Mouse (Mus musculus) hindbrain, embryonic 16.5 days (tissue): Measurements from ENCODE around the gene Atg7. TPM values are rescaled to one million over a fixed set of nuclear protein-coding genes. Genes with fewer than 3 reads are reported as not detected.

Source experiments
- ATAC-seq: fragments of 200-750 bp; cut with Nextera tagmentation; 2 replicates; pipeline ENCODE4 v1.8.0; 2017; ENCODE audit warnings: moderate TSS enrichment, moderate library complexity
- H3K27ac ChIP-seq: fragments of 300-500 bp; sonication (generic); 2 replicates; pipeline ENCODE4 v1.5.1; 2014; ENCODE audit warnings: low read depth, mild to moderate bottlenecking, control low read depth, low read length, moderate library complexity
- H3K27me3 ChIP-seq: fragments of 300-500 bp; sonication (generic); replicated peaks from 2 replicates; pipeline ENCODE4 v1.6.1; 2014; ENCODE audit warnings: low read length; ENCODE audit not compliant: control insufficient read depth, insufficient read depth
- H3K36me3 ChIP-seq: fragments of 300-500 bp; sonication (generic); 2 replicates; pipeline ENCODE4 v1.6.1; 2014; ENCODE audit warnings: mild to moderate bottlenecking, low read length, moderate library complexity, mixed read lengths; ENCODE audit not compliant: control insufficient read depth, insufficient read depth
- H3K4me1 ChIP-seq: fragments of 300-500 bp; sonication (generic); 2 replicates; pipeline ENCODE4 v1.6.1; 2014; ENCODE audit warnings: low read depth, low read length; ENCODE audit not compliant: control insufficient read depth, insufficient read depth
- H3K4me2 ChIP-seq: fragments of 300-500 bp; sonication (generic); 2 replicates; pipeline ENCODE4 v1.6.1; 2014; ENCODE audit warnings: mild to moderate bottlenecking, low read length, control low read depth, moderate library complexity
- H3K4me3 ChIP-seq: fragments of 300-500 bp; sonication (generic); 2 replicates; pipeline ENCODE4 v1.5.1; 2014; ENCODE audit warnings: mild to moderate bottlenecking, low read length, control low read depth, moderate library complexity
- H3K9ac ChIP-seq: fragments of 300-500 bp; sonication (generic); 2 replicates; pipeline ENCODE4 v1.6.1; 2014; ENCODE audit warnings: low read depth, mild to moderate bottlenecking, control low read depth, low read length, moderate library complexity
- H3K9me3 ChIP-seq: fragments of 300-500 bp; sonication (generic); 2 replicates; pipeline ENCODE4 v1.6.1; 2014; ENCODE audit warnings: mild to moderate bottlenecking, low read length, moderate library complexity; ENCODE audit not compliant: control insufficient read depth
- WGBS: fragments of 180-500 bp; shearing (Covaris S2); extraction: QIAGEN DNeasy Blood & Tissue Kit; methylation state at CpG from one replicate; pipeline ENCODE4 v1.1.7; 2014; 5-methylcytosine and 5-hydroxymethylcytosine counted together
- polyA plus RNA-seq: library from polyadenylated mRNA; unstranded; fragments of >200 nt; fragmentation: Nextera tagmentation; extraction: Ambion mirVana; gene quantifications from 2 replicates; pipeline ENCODE4 v1.2.1, GENCODE M21; 2015

Gene Atg7
- polyA plus RNA-seq, 1 experiment from 2014 or later = 18.0 TPM

GRCm38 (mm10) chr6:114698578-114698977 lies 55.7 kb downstream of the Atg7 start:
- Histone ChIP-seq H3K4me1 (no peaks in the 10 kb centered on the region), H3K36me3 (no peaks in the 10 kb centered on the region; the same call in 1 of the 2 replicates), H3K9ac (no peak overlapping the region), H3K27ac (no peak overlapping the region), H3K27me3 (no peaks in the 10 kb centered on the region), H3K9me3 (no peaks in the 10 kb centered on the region), H3K4me2 (no peak overlapping the region), H3K4me3 (no peak overlapping the region)
- 63% methylated on average over 5 of the region's 5 CpGs for WGBS
- no peak for ATAC-seq

GRCm38 (mm10) chr6:114700704-114701103 lies 57.8 kb downstream of the Atg7 start:
- H3K4me1 ChIP-seq = no peaks in the 10 kb centered on the region
- 82% methylated on average over 3 of the region's 3 CpGs for WGBS
- H3K4me2 ChIP-seq = no peak overlapping the region
- no peak overlapping the region for H3K27ac ChIP-seq
- no peak overlapping the region for H3K9ac ChIP-seq
- no peak overlapping the region for H3K4me3 ChIP-seq
- no peaks in the 10 kb centered on the region for H3K27me3 ChIP-seq
- ATAC-seq = no peak
- no peaks in the 10 kb centered on the region; the same call in 1 of the 2 replicates for H3K36me3 ChIP-seq
- H3K9me3 ChIP-seq = no peaks in the 10 kb centered on the region

- no peak overlapping the region for H3K27ac ChIP-seq
- no peaks in the 10 kb centered on the region for H3K9me3 ChIP-seq
- no peak overlapping the region for H3K9ac ChIP-seq
- no peak overlapping the region for H3K4me2 ChIP-seq
- no peak overlapping the region for H3K4me3 ChIP-seq
- WGBS = 84% methylated on average over 3 of the region's 3 CpGs
- peaks cover 4% of the 10 kb centered on the region; the same call in 1 of the 2 replicates for H3K4me1 ChIP-seq
- no peaks in the 10 kb centered on the region for H3K36me3 ChIP-seq
- no peak for ATAC-seq
- H3K27me3 ChIP-seq = no peaks in the 10 kb centered on the region
Measured at GRCm38 (mm10) chr6:114707032-114707431, 64.1 kb downstream of the Atg7 start.

GRCm38 (mm10) chr6:114712242-114713050 lies 69.5 kb downstream of the Atg7 start:
- Histone ChIP-seq H3K27ac (0 out of 2 replicates have a peak overlapping the region, but pooled peaks have one; percentile 6), H3K36me3 (no peaks in the 10 kb centered on the region), H3K27me3 (no peaks in the 10 kb centered on the region), H3K4me3 (no peak overlapping the region), H3K4me1 (peaks cover 16% of the 10 kb centered on the region), H3K4me2 (no peak overlapping the region), H3K9me3 (no peaks in the 10 kb centered on the region), H3K9ac (no peak overlapping the region)
- whole genome bisulfite sequencing = 63% methylated on average over 4 of the region's 4 CpGs
- no peak for ATAC-seq

- no peak overlapping the region for H3K9ac ChIP-seq
- H3K4me3 ChIP-seq = no peak overlapping the region
- H3K27me3 ChIP-seq = no peaks in the 10 kb centered on the region
- no peak overlapping the region for H3K4me2 ChIP-seq
- H3K27ac ChIP-seq = no peak overlapping the region
- H3K4me1 ChIP-seq = peaks cover 14% of the 10 kb centered on the region
- WGBS = 82% methylated on average over 3 of the region's 3 CpGs
- H3K36me3 ChIP-seq = no peaks in the 10 kb centered on the region
- H3K9me3 ChIP-seq = no peaks in the 10 kb centered on the region
- no peak for ATAC-seq
Measured at GRCm38 (mm10) chr6:114713538-114713937, 70.6 kb downstream of the Atg7 start.

GRCm38 (mm10) chr6:114714654-114715053 lies 71.8 kb downstream of the Atg7 start:
- H3K36me3 ChIP-seq = no peaks in the 10 kb centered on the region
- peaks cover 20% of the 10 kb centered on the region for H3K4me1 ChIP-seq
- H3K9me3 ChIP-seq = no peaks in the 10 kb centered on the region
- H3K4me2 ChIP-seq = no peak overlapping the region
- WGBS = 15% methylated on average over 5 of the region's 5 CpGs
- peak; percentile 13; the same call in 1 of the 2 replicates for ATAC-seq
- H3K4me3 ChIP-seq = no peak overlapping the region
- H3K9ac ChIP-seq = no peak overlapping the region
- no peaks in the 10 kb centered on the region for H3K27me3 ChIP-seq
- peak overlapping the region; percentile 37; the same call in 1 of the 2 replicates for H3K27ac ChIP-seq

GRCm38 (mm10) chr6:114715289-114716030 lies 72.6 kb downstream of the Atg7 start:
- Histone ChIP-seq H3K27me3 (no peaks in the 10 kb centered on the region), H3K27ac (peak overlapping the region; percentile 54), H3K4me3 (no peak overlapping the region), H3K4me1 (peaks cover 20% of the 10 kb centered on the region), H3K4me2 (no peak overlapping the region), H3K36me3 (no peaks in the 10 kb centered on the region), H3K9ac (no peak overlapping the region), H3K9me3 (no peaks in the 10 kb centered on the region)
- 54% methylated on average over 7 of the region's 7 CpGs for WGBS
- ATAC-seq = peak; percentile 38; the same call in 1 of the 2 replicates

GRCm38 (mm10) chr6:114719100-114719499 lies 76.2 kb downstream of the Atg7 start:
- 0 out of 2 replicates have a peak, but pooled peaks have one; percentile 22 for ATAC-seq
- Histone ChIP-seq H3K4me1 (peaks cover 19% of the 10 kb centered on the region), H3K9me3 (no peaks in the 10 kb centered on the region), H3K36me3 (no peaks in the 10 kb centered on the region), H3K27me3 (no peaks in the 10 kb centered on the region), H3K27ac (peak overlapping the region; percentile 60), H3K4me3 (no peak overlapping the region), H3K9ac (no peak overlapping the region), H3K4me2 (no peak overlapping the region)
- 33% methylated on average over 5 of the region's 5 CpGs for WGBS

GRCm38 (mm10) chr6:114719665-114720064 lies 76.8 kb downstream of the Atg7 start:
- Histone ChIP-seq H3K27me3 (no peaks in the 10 kb centered on the region), H3K27ac (no peak overlapping the region), H3K4me2 (no peak overlapping the region), H3K36me3 (no peaks in the 10 kb centered on the region), H3K9ac (no peak overlapping the region), H3K4me1 (peaks cover 16% of the 10 kb centered on the region), H3K9me3 (no peaks in the 10 kb centered on the region), H3K4me3 (no peak overlapping the region)
- ATAC-seq = no peak
- WGBS = 88% methylated on average over 8 of the region's 8 CpGs
